Mouse (Mus musculus) lung, embryonic 14.5 days (tissue): Measurements from ENCODE around the gene Acly. TPM values are rescaled to one million over a fixed set of nuclear protein-coding genes. Genes with fewer than 3 reads are reported as not detected.
"Not testable (repeated sequence)": the region's sequence is repeated elsewhere in the genome, so short reads cannot be mapped to it uniquely, and the experiment has no call there.

Source experiments
- ATAC-seq: fragments of 200-750 bp; cut with Nextera tagmentation; 2 replicates; pipeline ENCODE4 v1.8.0; 2017; ENCODE audit warnings: mild to moderate bottlenecking, moderate TSS enrichment, moderate library complexity; ENCODE audit not compliant: insufficient read depth
- DNase-seq: peaks from one replicate; pipeline ENCODE4 v3.0.0-alpha.2; 2015
- H3K27ac ChIP-seq: fragments of 300-500 bp; sonication (generic); 2 replicates; pipeline ENCODE4 v1.5.1; 2014; ENCODE audit warnings: low read depth, mild to moderate bottlenecking, moderate library complexity
- H3K27me3 ChIP-seq: fragments of 300-500 bp; sonication (generic); 2 replicates; pipeline ENCODE4 v1.6.1; 2014; ENCODE audit warnings: low read length, control low read depth; ENCODE audit not compliant: insufficient read depth
- H3K36me3 ChIP-seq: fragments of 300-500 bp; sonication (generic); 2 replicates; pipeline ENCODE4 v1.6.1; 2014; ENCODE audit warnings: control low read depth; ENCODE audit not compliant: insufficient read depth
- H3K4me1 ChIP-seq: fragments of 300-500 bp; sonication (generic); 2 replicates; pipeline ENCODE4 v1.6.1; 2014; ENCODE audit warnings: antibody characterized with exemption, control low read depth; ENCODE audit not compliant: insufficient read depth
- H3K4me2 ChIP-seq: fragments of 300-500 bp; sonication (generic); 2 replicates; pipeline ENCODE4 v1.6.1; 2014; ENCODE audit warnings: mild to moderate bottlenecking
- H3K4me3 ChIP-seq: fragments of 300-500 bp; sonication (generic); 2 replicates; pipeline ENCODE4 v1.5.1; 2014; ENCODE audit warnings: low read depth, low read length
- H3K9ac ChIP-seq: fragments of 300-500 bp; sonication (generic); 2 replicates; pipeline ENCODE4 v1.6.1; 2014
- H3K9me3 ChIP-seq: fragments of 300-500 bp; sonication (generic); 2 replicates; pipeline ENCODE4 v1.6.1; 2016; ENCODE audit warnings: low read depth, low read length, control low read depth
- CTCF ChIP-seq: IDR thresholded peaks from 2 replicates; pipeline ENCODE4 v1.5.1; 2016; ENCODE audit warnings: antibody characterized with exemption, low read depth
- WGBS: fragments of 180-500 bp; shearing (Covaris S2); extraction: QIAGEN DNeasy Blood & Tissue Kit; methylation state at CpG from one replicate; pipeline ENCODE4 v1.1.7; 2014; 5-methylcytosine and 5-hydroxymethylcytosine counted together
- polyA plus RNA-seq: library from polyadenylated mRNA; unstranded; fragments of >200 nt; fragmentation: Nextera tagmentation; extraction: Ambion mirVana; gene quantifications from 2 replicates; pipeline ENCODE4 v1.2.1, GENCODE M21; 2014

Gene Acly
- polyA plus RNA-seq, 1 experiment from 2014 or later: 146 TPM

GRCm38 (mm10) chr11:100546955-100547354, 19.2 kb upstream of the Acly start:
- no peak for TF ChIP-seq CTCF
- no peak for DNase-seq
- 76% methylated on average over 6 of the region's 6 CpGs for WGBS
- Histone ChIP-seq H3K27ac (no peak overlapping the region), H3K4me1 (0 out of 2 replicates have a peak, but pooled peaks cover 5% of the 10 kb centered on the region), H3K9ac (no peak overlapping the region), H3K9me3 (no peaks in the 10 kb centered on the region), H3K4me2 (no peak overlapping the region), H3K4me3 (no peak overlapping the region), H3K36me3 (no peaks in the 10 kb centered on the region), H3K27me3 (no peaks in the 10 kb centered on the region)
- ATAC-seq: no peak

- WGBS: 21% methylated on average over 7 of the region's 7 CpGs
- peak overlapping the region; percentile 75 for H3K4me2 ChIP-seq
Measured at GRCm38 (mm10) chr11:100545746-100546085, 17.9 kb upstream of the Acly start.

GRCm38 (mm10) chr11:100544832-100545745, 17.3 kb upstream of the Acly start, which contains the start of gene Ttc25:
TSS of gene Ttc25 (plus strand) at chr11:100545607.
- H3K9me3 ChIP-seq: no peaks in the 10 kb centered on the region
- no peaks in the 10 kb centered on the region for H3K27me3 ChIP-seq
- 4% methylated on average over 28 of the region's 28 CpGs for WGBS

More at GRCm38 (mm10) chr11:100545746-100546085, 17.9 kb upstream of the Acly start:
- DNase-seq (no peak), ATAC-seq (peak; percentile 35; the same call in 1 of the 2 replicates)
- H3K4me1 ChIP-seq: 0 out of 2 replicates have a peak, but pooled peaks cover 5% of the 10 kb centered on the region
- no peaks in the 10 kb centered on the region for H3K9me3 ChIP-seq
- no peaks in the 10 kb centered on the region for H3K36me3 ChIP-seq
- peak overlapping the region; percentile 47 for H3K4me3 ChIP-seq
- no peaks in the 10 kb centered on the region for H3K27me3 ChIP-seq
- TF ChIP-seq CTCF: no peak
- H3K27ac ChIP-seq: no peak overlapping the region
- peak overlapping the region; percentile 48; the same call in 1 of the 2 replicates for H3K9ac ChIP-seq

DNA sequence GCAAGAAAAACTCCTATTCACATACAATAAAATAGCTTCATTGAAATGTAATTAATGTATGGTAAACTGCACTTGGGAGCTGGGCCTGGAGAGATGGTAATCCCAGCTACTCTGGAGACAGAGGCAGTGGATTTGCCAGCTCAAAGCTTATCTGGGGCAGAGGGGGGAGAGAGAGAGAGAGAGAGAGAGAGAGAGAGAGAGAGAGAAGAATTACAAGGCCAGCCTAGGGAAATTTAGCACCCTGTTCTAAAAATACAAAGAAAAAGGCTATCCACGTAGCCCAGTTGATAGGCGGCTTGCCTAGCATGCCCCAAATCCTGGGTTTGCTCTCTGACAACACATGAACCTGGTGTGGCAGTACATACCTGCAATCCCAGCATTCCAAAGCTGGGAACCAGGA, 13.8 kb upstream of the Acly start:
- no peak for TF ChIP-seq CTCF
- WGBS: 89% methylated on average over 2 of the region's 2 CpGs
- no peaks in the 10 kb centered on the region for H3K9me3 ChIP-seq
- H3K4me3 ChIP-seq: no peak overlapping the region
- H3K4me1 ChIP-seq: 0 out of 2 replicates have a peak, but pooled peaks cover 5% of the 10 kb centered on the region
- no peak for DNase-seq
- no peak overlapping the region for H3K27ac ChIP-seq
- no peak for ATAC-seq
- H3K4me2 ChIP-seq: no peak overlapping the region
- H3K9ac ChIP-seq: no peak overlapping the region
- no peaks in the 10 kb centered on the region for H3K27me3 ChIP-seq
- H3K36me3 ChIP-seq: no peaks in the 10 kb centered on the region

More at GRCm38 (mm10) chr11:100544832-100545745, 17.3 kb upstream of the Acly start, which contains the start of gene Ttc25:
- DNase-seq (peak; percentile 96), ATAC-seq (peak; percentile 99)
- Histone ChIP-seq H3K27ac (peak within 1 kb of the TSS; percentile 80), H3K9ac (peak within 1 kb of the TSS; percentile 48), H3K36me3 (no peaks in the 10 kb centered on the region), H3K4me2 (peak within 1 kb of the TSS; percentile 75), H3K4me1 (0 out of 2 replicates have a peak, but pooled peaks cover 5% of the 10 kb centered on the region), H3K4me3 (peak within 1 kb of the TSS; percentile 47)
- TF ChIP-seq CTCF: peak; percentile 31; the same call in 1 of the 2 replicates

- no peak overlapping the region for H3K9ac ChIP-seq
- H3K4me1 ChIP-seq: 0 out of 2 replicates have a peak, but pooled peaks cover 5% of the 10 kb centered on the region
- H3K4me2 ChIP-seq: no peak overlapping the region
- H3K27me3 ChIP-seq: no peaks in the 10 kb centered on the region
- H3K4me3 ChIP-seq: no peak overlapping the region
- H3K9me3 ChIP-seq: no peaks in the 10 kb centered on the region
- H3K36me3 ChIP-seq: no peaks in the 10 kb centered on the region
- WGBS: 30% methylated on average over 6 of the region's 6 CpGs
- no peak overlapping the region for H3K27ac ChIP-seq
- no peak for TF ChIP-seq CTCF
- ATAC-seq (no peak), DNase-seq (no peak)
Measured at GRCm38 (mm10) chr11:100540966-100541365, 13.2 kb upstream of the Acly start.

DNA sequence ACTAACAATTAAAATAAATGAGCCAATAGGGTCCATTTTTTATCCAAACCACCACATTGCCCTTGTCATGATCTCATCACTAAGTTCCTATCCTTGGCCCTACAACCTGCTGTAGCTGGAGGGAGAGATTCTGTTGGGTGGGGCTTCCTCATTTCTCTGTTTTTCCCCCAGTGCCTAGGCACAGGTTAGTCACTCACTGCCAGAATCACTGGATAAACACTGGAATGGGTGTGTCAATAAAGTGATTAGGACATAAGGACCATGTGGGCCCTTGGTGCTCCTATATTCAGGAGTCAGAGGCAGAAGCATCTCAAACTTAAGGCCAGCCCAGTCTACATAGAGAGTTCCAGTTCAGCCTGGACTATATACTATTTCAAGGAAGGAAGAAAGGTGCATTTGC, 8.7 kb upstream of the Acly start:
- Histone ChIP-seq H3K27me3 (no peaks in the 10 kb centered on the region), H3K9ac (no peak overlapping the region), H3K36me3 (no peaks in the 10 kb centered on the region), H3K4me3 (no peak overlapping the region), H3K4me2 (no peak overlapping the region), H3K4me1 (no peaks in the 10 kb centered on the region), H3K9me3 (no peaks in the 10 kb centered on the region), H3K27ac (no peak overlapping the region)
- no peak for TF ChIP-seq CTCF
- DNase-seq (no peak), ATAC-seq (no peak)

DNA sequence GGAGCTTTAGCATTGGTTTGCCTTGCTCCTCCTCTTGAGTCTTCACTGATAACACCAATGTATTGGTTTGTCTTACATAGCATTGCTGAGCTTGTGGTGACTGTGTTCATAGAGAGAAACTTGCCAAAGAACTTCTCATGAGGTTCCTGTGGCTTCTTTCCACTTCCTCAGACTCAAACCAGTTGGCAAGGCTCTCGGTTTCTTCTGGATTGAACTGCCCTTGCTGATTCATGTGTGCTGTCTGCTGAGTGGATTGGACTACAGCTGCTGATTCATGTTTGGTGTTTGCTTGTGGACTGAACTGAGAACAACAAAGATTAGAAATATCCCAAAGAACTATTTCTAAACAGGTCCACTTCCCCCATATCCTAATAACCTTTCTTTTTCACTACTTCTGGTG, 8.2 kb upstream of the Acly start:
- no peak for DNase-seq
- no peak overlapping the region for H3K4me2 ChIP-seq
- 83% methylated on average over 1 of the region's 1 CpGs for WGBS

DNA sequence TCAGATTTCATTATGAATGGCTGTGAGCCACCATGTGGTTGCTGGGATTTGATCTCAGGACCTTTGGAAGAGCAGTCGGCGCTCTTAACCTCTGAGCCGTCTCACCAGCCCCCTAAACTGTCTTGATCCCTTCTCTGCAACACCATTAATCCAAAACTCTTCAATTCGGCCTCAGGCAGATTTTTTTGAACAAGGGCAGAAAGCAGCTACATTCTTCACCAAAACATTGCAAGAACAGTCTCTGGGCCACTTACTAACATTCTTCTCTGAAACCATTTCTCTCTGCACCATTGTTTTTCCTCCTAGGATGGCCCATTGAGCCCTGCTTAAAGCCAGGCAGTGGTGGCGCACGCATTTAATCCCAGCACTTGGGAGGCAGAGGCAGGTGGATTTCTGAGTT, 7.0 kb upstream of the Acly start:
- H3K27me3 ChIP-seq, H3K4me3 ChIP-seq, ATAC-seq, H3K9ac ChIP-seq, H3K27ac ChIP-seq, H3K9me3 ChIP-seq, H3K4me1 ChIP-seq, H3K4me2 ChIP-seq, H3K36me3 ChIP-seq, DNase-seq: not testable (repeated sequence)
- 83% methylated on average over 6 of the region's 6 CpGs for WGBS

More for the DNA sequence above, 8.2 kb upstream of the Acly start:
- Histone ChIP-seq H3K9ac (no peak overlapping the region), H3K27me3 (no peaks in the 10 kb centered on the region), H3K36me3 (no peaks in the 10 kb centered on the region), H3K27ac (no peak overlapping the region), H3K4me1 (no peaks in the 10 kb centered on the region), H3K9me3 (no peaks in the 10 kb centered on the region), H3K4me3 (no peak overlapping the region)
- no peak for TF ChIP-seq CTCF
- ATAC-seq: no peak

GRCm38 (mm10) chr11:100534411-100534810, 6.6 kb upstream of the Acly start:
- not testable (repeated sequence) for H3K4me3 ChIP-seq, DNase-seq, H3K4me2 ChIP-seq, H3K9me3 ChIP-seq, H3K9ac ChIP-seq, H3K4me1 ChIP-seq, H3K27ac ChIP-seq, H3K27me3 ChIP-seq, ATAC-seq, H3K36me3 ChIP-seq
- WGBS: 87% methylated on average over 2 of the region's 2 CpGs
